Comparison of ENCODE assay signal across 8 mouse cellular contexts in the genomic region with DNA sequence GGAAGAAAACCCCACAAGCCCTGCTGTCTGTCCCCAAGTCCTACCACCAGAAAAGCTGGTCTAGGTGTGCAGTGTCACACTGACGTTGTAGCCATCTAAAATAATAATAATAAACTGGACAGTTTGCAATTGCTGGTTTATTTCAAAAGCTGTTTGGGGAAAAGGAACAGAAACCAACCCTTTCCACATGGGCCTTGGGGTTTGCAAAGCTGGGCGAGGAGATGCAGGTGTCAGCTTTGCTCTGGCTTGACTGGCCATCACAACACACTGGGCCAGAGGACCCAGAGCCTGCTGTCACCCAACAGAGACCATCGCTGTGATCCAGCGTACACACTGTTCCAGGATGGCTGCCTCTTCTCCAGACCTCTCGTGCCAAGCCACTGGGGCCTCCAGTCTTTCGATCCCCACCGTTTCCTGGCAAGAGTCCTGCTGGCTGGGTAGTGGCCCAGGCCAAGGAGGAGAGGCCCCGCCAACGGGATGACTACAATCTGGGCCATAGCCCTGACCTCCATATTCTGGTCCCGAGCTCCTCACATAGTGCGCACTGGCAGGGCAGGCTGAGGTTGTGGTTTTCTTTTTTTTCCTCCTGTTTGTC.
DNase-seq lines count a peak whose midpoint lies in the region; ATAC-seq lines count a peak whose summit lies in the region.

No protein-coding gene starts in this region.

- no peak for ATAC-seq in frontal cortex, adult (ENCODE audit: low TSS enrichment)

- peak; percentile 40 to 48 for DNase-seq in frontal cortex, postnatal 10 days (ENCODE audit: low spot score in 2 of 2)
- peak; percentile 67 for DNase-seq in ovary, adult 18-20 months (ENCODE audit: low spot score)
- DNase-seq in ovary, postnatal 10 days (ENCODE audit: low spot score): no peak
- DNase-seq in cerebellum, postnatal 4 days (ENCODE audit: low spot score in 2 of 2): peak; percentile 47 to 83
- DNase-seq in right cerebral cortex, postnatal 4 days: peak; percentile 35
- DNase-seq in kidney, postnatal 14 days: no peak
- no peak for DNase-seq in T-cell, adult 2 months (ENCODE audit: low spot score)

Comparison
In these comparisons a context has a peak if more than half of its experiments do, and no peak if none do; other contexts are left out.
1. DNase-seq: peak in frontal cortex, postnatal 10 days (2 of 2), ovary, adult 18-20 months (single experiment), cerebellum, postnatal 4 days (2 of 2) and right cerebral cortex, postnatal 4 days (single experiment); none in ovary, postnatal 10 days (single experiment), kidney, postnatal 14 days (single experiment) and T-cell, adult 2 months (single experiment).